Mouse (Mus musculus) neural tube, embryonic 15.5 days (tissue): ENCODE results near the gene Mss51. TPM values are rescaled to one million over a fixed set of nuclear protein-coding genes. Genes with fewer than 3 reads are reported as not detected.

Source experiments
- ATAC-seq: fragments of 200-750 bp; cut with Nextera tagmentation; 2 replicates; pipeline ENCODE4 v1.8.0; 2017; ENCODE audit warnings: mild to moderate bottlenecking, moderate TSS enrichment, moderate library complexity; ENCODE audit not compliant: low FRiP score
- H3K27ac ChIP-seq: fragments of 300-500 bp; sonication (generic); replicated peaks from 2 replicates; pipeline ENCODE4 v1.5.1; 2015; ENCODE audit warnings: mild to moderate bottlenecking, inconsistent platforms
- H3K27me3 ChIP-seq: fragments of 300-500 bp; sonication (generic); replicated peaks from 2 replicates; pipeline ENCODE4 v1.6.1; 2015; ENCODE audit warnings: inconsistent platforms
- H3K36me3 ChIP-seq: fragments of 300-500 bp; sonication (generic); 2 replicates; pipeline ENCODE4 v1.6.1; 2015; ENCODE audit warnings: inconsistent platforms
- H3K4me1 ChIP-seq: fragments of 300-500 bp; sonication (generic); 2 replicates; pipeline ENCODE4 v1.6.1; 2015; ENCODE audit warnings: inconsistent platforms
- H3K4me2 ChIP-seq: fragments of 300-500 bp; sonication (generic); 2 replicates; pipeline ENCODE4 v1.6.1; 2015; ENCODE audit warnings: inconsistent platforms, mild to moderate bottlenecking, moderate library complexity
- H3K4me3 ChIP-seq: fragments of 300-500 bp; sonication (generic); replicated peaks from 2 replicates; pipeline ENCODE4 v1.5.1; 2015; ENCODE audit warnings: mild to moderate bottlenecking, inconsistent platforms
- H3K9ac ChIP-seq: fragments of 300-500 bp; sonication (generic); replicated peaks from 2 replicates; pipeline ENCODE4 v1.6.1; 2015; ENCODE audit warnings: mild to moderate bottlenecking, inconsistent platforms
- H3K9me3 ChIP-seq: fragments of 300-500 bp; sonication (generic); replicated peaks from 2 replicates; pipeline ENCODE4 v1.6.1; 2016; ENCODE audit warnings: inconsistent platforms
- WGBS: fragments of 180-500 bp; shearing (Covaris S2); methylation state at CpG from one replicate; pipeline ENCODE4 v1.1.7; 2015; ENCODE audit warnings: mixed read lengths; 5-methylcytosine and 5-hydroxymethylcytosine counted together
- polyA plus RNA-seq: library from polyadenylated mRNA; unstranded; fragments of >200 nt; fragmentation: Nextera tagmentation; extraction: Ambion mirVana; gene quantifications from 2 replicates; pipeline ENCODE4 v1.2.1, GENCODE M21; 2015

Mss51 gene
- polyA plus RNA-seq, 1 experiment from 2014 or later: 0.40 TPM

DNA sequence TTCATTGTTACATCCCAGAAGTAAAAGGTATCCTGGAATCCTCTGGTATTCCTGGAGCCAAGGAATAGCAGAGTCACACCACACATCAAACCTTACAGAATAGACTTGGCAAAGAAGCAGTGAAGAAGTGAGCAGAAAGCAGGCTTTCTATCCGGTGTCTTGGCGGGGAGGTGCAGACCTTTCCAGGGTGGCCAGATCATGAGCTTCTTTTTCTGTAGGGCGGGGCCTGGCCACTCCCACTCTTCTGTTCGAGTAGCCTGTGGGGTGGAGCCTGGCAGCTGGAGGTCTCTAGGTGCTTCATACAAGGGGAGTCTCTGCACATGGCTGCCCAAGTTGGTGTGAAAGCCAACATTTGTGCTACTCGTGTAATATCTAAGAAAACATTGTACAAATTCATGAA, 15.5 kb downstream of the Mss51 start:
- no peak for ATAC-seq
- no peak overlapping the region for H3K4me3 ChIP-seq
- peaks cover 14% of the 10 kb centered on the region; the same call in 1 of the 2 replicates for H3K36me3 ChIP-seq
- WGBS: 17% methylated on average over 5 of the region's 5 CpGs
- H3K4me2 ChIP-seq: no peak overlapping the region
- H3K27ac ChIP-seq: no peak overlapping the region
- peaks cover 9% of the 10 kb centered on the region for H3K4me1 ChIP-seq
- no peaks in the 10 kb centered on the region for H3K9me3 ChIP-seq
- H3K9ac ChIP-seq: no peak overlapping the region
- no peaks in the 10 kb centered on the region for H3K27me3 ChIP-seq

DNA sequence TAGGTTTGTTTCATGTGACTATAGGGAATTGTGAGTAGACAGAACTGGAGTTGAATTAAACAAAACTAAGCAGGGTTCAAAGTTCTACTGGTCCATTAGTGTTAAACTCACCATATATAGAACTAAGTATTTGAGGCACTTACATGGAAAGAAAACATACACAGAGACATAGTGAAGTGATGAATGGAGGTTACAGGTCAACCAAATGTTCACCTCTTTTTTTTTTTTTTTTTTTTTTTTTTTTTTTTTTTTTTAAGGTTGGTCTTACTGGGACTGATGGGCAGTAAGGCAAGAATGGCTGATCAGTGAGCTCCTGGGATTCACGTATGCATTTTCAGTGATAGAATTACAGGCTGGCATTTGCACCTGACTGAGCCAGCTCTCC, 16.5 kb downstream of the Mss51 start:
- H3K4me3 ChIP-seq: peak overlapping the region; percentile 61
- peaks cover 9% of the 10 kb centered on the region for H3K4me1 ChIP-seq
- H3K27me3 ChIP-seq: no peaks in the 10 kb centered on the region
- H3K9me3 ChIP-seq: no peaks in the 10 kb centered on the region
- no peak for ATAC-seq
- WGBS: 48% methylated on average over 1 of the region's 1 CpGs
- H3K36me3 ChIP-seq: peaks cover 14% of the 10 kb centered on the region; the same call in 1 of the 2 replicates
- no peak overlapping the region for H3K27ac ChIP-seq
- H3K9ac ChIP-seq: peak overlapping the region; percentile 48
- peak overlapping the region; percentile 90 for H3K4me2 ChIP-seq

DNA sequence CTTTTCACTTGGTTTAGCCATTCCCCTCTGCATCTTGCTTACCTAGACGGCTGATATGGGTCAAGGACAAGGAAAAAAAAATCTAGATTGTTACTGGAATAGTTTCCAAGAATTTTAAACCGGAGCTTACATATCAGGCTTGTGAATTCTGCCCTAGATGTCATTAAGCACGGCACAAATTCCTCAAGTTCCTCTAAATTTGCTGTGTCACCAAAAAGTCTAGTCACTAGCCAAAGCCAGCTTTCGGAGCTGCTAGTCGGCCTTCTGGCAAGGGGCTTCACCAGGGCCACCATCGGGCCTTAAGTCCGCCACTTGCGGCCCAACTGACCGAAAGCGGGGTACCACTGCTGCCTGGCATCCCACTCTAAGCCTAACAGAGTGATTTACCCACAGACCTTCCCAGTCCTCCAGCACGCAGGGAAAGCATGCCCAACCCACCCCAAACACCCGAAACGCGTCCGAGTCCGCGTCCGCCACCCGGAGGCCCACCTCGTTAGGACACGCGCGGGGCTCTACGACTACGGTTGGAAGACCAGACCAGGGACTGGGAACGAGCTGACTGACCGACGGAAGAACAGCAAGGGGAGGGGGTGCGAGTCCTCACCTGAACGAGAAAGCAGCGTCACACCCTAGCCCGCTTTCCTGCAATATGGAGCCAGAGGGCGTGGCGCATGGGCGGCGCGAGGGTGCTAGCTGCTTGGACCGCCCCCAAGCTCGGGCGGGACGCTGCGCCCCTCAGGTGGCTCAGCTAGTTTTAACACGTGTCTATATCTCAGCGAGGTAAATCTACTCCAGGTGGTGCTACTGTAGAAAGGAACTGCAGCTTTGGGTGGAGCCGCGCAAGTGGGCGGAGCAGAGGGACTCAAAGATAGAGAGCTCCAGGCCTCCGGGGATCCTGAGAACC, 17.2 kb downstream of the Mss51 start, which contains the start of gene Anxa7:
Gene Anxa7 (minus strand): TSS at position 843 of the 904 bp plus-strand sequence.
- ATAC-seq: peak; percentile 84
- Histone ChIP-seq H3K27ac (no peak within 1 kb of the TSS), H3K27me3 (no peaks in the 10 kb centered on the region), H3K9me3 (no peaks in the 10 kb centered on the region), H3K4me1 (peaks cover 9% of the 10 kb centered on the region), H3K9ac (peak within 1 kb of the TSS; percentile 48), H3K4me3 (peak within 1 kb of the TSS; percentile 61), H3K36me3 (peaks cover 9% of the 10 kb centered on the region; the same call in 1 of the 2 replicates), H3K4me2 (peak within 1 kb of the TSS; percentile 90)
- 1% methylated on average over 48 of the region's 48 CpGs for WGBS

DNA sequence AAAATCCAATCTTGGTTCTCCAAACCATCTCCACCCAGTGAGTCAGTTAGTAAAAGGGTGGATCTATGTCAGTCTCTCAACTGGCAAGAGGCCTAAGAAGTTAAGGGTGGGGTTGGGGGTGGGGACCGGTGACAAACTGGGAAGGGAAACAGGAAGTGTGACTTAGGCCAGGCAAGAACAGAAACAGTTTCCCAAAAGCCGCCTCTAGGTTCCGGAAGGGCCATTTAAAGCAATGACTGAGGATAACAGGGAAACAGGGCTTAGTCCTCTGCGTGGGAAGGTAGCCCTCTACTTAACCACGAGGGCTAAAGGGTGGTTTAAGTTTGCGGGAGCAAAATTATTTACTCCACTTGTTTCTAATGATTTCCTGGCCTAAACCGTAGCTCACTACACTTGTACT, 17.9 kb downstream of the Mss51 start:
- Histone ChIP-seq H3K4me1 (peaks cover 9% of the 10 kb centered on the region), H3K4me3 (peak overlapping the region; percentile 61), H3K27ac (no peak overlapping the region), H3K4me2 (peak overlapping the region; percentile 90), H3K9me3 (no peaks in the 10 kb centered on the region), H3K9ac (peak overlapping the region; percentile 48), H3K36me3 (peaks cover 2% of the 10 kb centered on the region; the same call in 1 of the 2 replicates), H3K27me3 (no peaks in the 10 kb centered on the region)
- 0 out of 2 replicates have a peak, but pooled peaks have one; percentile 6 for ATAC-seq
- WGBS: 22% methylated on average over 7 of the region's 7 CpGs

DNA sequence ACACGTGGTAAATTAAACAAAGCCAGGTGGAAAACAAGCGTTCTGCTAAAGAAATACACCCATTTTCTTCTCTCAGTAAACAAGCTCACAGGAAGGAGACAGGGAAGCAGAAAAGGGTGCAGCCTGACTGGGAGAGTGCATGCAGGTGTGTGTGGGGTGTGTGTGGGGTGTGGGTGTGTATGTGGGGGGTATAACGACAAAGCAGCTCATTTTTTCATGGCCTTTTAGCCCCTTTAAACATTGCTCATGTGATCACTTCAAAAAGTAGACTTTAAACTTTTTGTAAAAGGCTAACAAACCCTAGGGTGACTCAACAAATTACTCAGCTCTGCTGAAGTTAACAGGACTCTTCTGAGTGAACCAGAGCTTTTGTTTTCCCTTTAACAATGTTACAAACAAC, 18.3 kb downstream of the Mss51 start:
- H3K27me3 ChIP-seq: no peaks in the 10 kb centered on the region
- peak overlapping the region; percentile 90 for H3K4me2 ChIP-seq
- peak overlapping the region; percentile 61; the same call in 1 of the 2 replicates for H3K4me3 ChIP-seq
- 54% methylated on average over 3 of the region's 3 CpGs for WGBS
- no peak overlapping the region for H3K27ac ChIP-seq
- no peak overlapping the region for H3K9ac ChIP-seq
- no peak for ATAC-seq
- no peaks in the 10 kb centered on the region for H3K36me3 ChIP-seq
- peaks cover 9% of the 10 kb centered on the region for H3K4me1 ChIP-seq
- H3K9me3 ChIP-seq: no peaks in the 10 kb centered on the region

DNA sequence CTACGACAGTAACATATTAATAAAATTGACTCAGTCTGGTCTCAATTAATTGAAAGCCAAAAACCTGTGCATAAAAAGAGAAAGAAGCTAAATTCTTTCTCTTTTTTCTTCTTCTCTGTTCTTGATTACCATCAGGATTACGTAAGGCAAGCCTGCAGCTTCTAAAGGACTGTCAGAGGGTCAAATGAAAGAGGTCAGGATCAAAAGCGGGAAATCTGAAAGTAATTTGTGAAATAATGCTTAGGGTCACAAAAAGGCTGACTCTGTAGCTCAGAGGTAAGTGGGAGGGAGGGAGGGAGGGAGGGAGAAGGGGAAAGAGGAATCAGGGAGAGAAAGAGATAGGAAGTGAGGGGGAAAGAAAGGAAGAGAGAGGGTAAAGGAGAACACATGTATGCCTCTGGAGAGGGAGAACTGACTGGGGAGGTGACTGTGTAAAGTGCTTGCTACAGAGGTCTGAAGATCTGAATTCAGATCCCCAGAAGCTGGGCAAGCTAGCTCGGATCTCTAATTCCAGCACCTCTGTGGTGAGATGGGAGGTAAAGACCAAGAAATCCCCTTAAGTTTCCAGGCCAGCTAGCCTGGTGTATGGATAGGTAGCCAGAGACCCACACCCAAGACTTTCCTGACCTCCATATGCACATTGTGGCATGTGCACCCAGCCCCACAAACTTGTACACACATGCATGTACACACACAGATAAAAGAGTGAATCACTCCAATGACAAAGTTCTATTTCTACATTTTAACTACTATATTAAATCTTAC, 19.3 kb downstream of the Mss51 start:
- H3K4me3 ChIP-seq: no peak overlapping the region
- H3K9me3 ChIP-seq: no peaks in the 10 kb centered on the region
- H3K4me2 ChIP-seq: no peak overlapping the region
- ATAC-seq: no peak
- H3K27ac ChIP-seq: no peak overlapping the region
- WGBS: 59% methylated on average over 4 of the region's 4 CpGs
- H3K9ac ChIP-seq: no peak overlapping the region
- H3K27me3 ChIP-seq: no peaks in the 10 kb centered on the region
- peaks cover 9% of the 10 kb centered on the region for H3K4me1 ChIP-seq
- H3K36me3 ChIP-seq: no peaks in the 10 kb centered on the region

DNA sequence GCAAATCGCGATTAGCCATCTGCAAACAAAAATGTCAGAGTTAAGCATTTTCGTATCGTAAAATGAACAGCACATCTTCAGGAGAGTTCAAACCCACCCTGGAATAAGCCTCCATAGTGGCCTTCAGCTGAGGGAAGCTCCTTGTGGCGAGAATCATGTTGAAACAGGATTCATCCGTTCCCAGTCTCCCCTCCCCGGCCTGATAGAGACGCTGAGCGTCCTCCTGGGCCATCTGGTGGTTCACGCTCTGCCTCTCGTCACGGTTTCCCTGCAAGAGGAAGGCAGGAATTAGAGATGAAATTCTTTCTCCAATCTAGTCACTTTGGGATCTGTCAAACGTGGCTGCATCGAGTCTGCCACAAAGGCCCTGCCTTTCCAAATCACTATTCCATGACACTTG, 36.5 kb downstream of the Mss51 start:
- H3K9me3 ChIP-seq: no peaks in the 10 kb centered on the region
- ATAC-seq: no peak
- WGBS: 82% methylated on average over 14 of the region's 14 CpGs

DNA sequence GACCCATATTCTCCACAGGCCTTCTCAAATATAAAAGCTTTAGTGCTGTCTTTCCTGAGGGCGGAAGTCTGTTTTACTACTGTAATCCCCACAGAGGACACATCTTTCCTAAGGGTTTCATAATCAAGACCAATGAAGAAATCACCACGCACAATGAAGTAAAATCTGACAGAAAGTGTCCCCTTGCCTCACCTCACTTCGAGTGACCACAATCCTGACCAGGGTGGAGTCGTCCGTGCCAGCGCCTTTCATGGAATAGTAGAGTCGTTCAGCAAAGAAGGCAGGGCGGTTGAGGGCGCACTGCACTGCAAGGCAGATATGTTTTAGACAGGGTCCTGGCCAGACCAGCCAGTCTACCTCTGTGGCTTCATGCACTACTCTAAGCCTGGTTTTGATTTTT, 38.3 kb downstream of the Mss51 start:
- H3K4me2 ChIP-seq: no peak overlapping the region
- H3K9me3 ChIP-seq: no peaks in the 10 kb centered on the region
- 93% methylated on average over 9 of the region's 9 CpGs for WGBS
- no peak overlapping the region for H3K4me3 ChIP-seq
- no peak overlapping the region for H3K27ac ChIP-seq
- H3K4me1 ChIP-seq: no peaks in the 10 kb centered on the region
- no peak for ATAC-seq
- H3K27me3 ChIP-seq: no peaks in the 10 kb centered on the region
- H3K36me3 ChIP-seq: peaks cover 38% of the 10 kb centered on the region
- no peak overlapping the region for H3K9ac ChIP-seq

More for the DNA sequence above, 36.5 kb downstream of the Mss51 start:
- H3K4me1 ChIP-seq: no peaks in the 10 kb centered on the region
- H3K36me3 ChIP-seq: peaks cover 50% of the 10 kb centered on the region
- no peak overlapping the region for H3K4me2 ChIP-seq
- no peak overlapping the region for H3K27ac ChIP-seq
- no peak overlapping the region for H3K4me3 ChIP-seq
- H3K27me3 ChIP-seq: no peaks in the 10 kb centered on the region
- no peak overlapping the region for H3K9ac ChIP-seq

DNA sequence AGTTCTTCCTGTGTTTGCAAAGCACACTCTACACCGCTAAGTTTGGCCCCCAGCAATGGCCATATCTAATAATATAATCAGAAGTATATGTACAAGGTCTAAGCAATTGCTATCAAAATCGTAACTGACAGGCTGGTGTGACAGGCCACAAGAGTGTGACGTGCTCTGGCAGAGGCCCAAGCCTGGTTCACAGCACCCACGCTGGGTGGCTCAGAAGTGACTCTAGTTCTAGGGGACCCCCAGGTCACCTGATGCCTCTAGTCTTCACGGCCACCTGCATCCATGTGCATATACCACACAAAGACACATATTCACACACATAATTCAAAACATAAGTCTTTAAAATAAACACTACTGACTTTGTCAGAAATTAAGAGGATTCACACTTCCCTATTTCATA, 43.8 kb downstream of the Mss51 start:
- 97% methylated on average over 5 of the region's 5 CpGs for WGBS
- no peak for ATAC-seq
- 0 out of 2 replicates have a peak, but pooled peaks cover 8% of the 10 kb centered on the region for H3K36me3 ChIP-seq

DNA sequence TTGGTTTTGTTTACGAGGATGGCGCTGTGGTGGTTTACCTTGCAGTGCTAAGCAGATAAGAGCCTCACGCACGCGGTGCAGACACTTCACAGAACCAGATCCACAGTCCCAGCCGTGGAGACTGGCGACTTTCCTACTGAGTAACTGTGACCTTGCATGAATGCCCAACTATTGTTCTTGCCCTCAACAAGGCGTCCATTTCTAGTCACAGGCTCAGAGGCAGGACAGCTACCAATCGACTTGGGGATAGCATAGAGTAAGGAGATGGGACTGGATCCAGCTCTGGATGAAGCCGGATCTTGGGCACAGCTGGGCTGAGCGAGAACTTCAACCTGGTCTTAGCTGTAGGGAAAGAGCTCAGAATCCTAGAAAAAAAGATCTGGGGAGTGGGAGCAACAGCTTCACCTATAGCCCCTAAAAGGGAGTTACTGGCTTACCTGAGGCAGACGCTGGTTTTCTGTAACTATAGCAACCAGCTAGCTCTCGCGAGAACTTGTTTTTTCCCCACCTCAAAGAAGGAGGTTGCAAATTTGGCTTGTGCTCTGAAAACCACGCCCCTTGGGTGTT, 44.9 kb downstream of the Mss51 start, which contains the start of gene Cfap70:
Gene Cfap70 (minus strand): TSS at position 462 of the 567 bp plus-strand sequence.
- 7% methylated on average over 15 of the region's 15 CpGs for WGBS
- H3K4me2 ChIP-seq: peak within 1 kb of the TSS; percentile 83
- H3K4me1 ChIP-seq: peaks cover 9% of the 10 kb centered on the region
- 0 out of 2 replicates have a peak within 1 kb of the TSS, but pooled peaks have one; percentile 23 for H3K27ac ChIP-seq
- ATAC-seq: peak; percentile 90
- H3K27me3 ChIP-seq: no peaks in the 10 kb centered on the region
- H3K9me3 ChIP-seq: no peaks in the 10 kb centered on the region
- H3K36me3 ChIP-seq: 0 out of 2 replicates have a peak, but pooled peaks cover 6% of the 10 kb centered on the region
- peak within 1 kb of the TSS; percentile 44 for H3K9ac ChIP-seq
- peak within 1 kb of the TSS; percentile 43 for H3K4me3 ChIP-seq

More for the DNA sequence above, 43.8 kb downstream of the Mss51 start:
- Histone ChIP-seq H3K4me3 (no peak overlapping the region), H3K4me1 (peaks cover 9% of the 10 kb centered on the region), H3K9me3 (no peaks in the 10 kb centered on the region), H3K4me2 (no peak overlapping the region), H3K9ac (no peak overlapping the region), H3K27ac (no peak overlapping the region), H3K27me3 (no peaks in the 10 kb centered on the region)

DNA sequence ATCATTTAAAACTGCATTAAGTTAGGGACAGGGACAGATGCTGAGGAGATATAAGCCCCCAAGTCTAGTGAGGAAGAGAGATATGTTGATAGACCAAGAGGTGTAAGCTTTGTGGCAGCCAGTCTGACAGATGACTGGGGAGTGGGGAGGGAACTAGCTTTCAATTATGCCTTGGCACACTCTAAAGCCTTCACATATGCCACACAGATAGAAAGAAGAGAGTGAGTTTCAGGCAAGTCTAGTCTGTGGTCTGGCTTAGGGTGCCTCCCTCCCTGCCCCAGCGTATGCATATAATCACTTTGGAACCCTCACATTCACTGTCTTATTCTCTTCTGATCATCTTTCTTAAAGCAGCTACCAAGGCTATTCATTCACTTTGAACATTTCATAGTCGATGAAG, 45.4 kb downstream of the Mss51 start:
- H3K4me3 ChIP-seq: peak overlapping the region; percentile 43
- WGBS: 19% methylated on average over 2 of the region's 2 CpGs
- no peak overlapping the region for H3K27ac ChIP-seq
- H3K36me3 ChIP-seq: 0 out of 2 replicates have a peak, but pooled peaks cover 5% of the 10 kb centered on the region
- no peaks in the 10 kb centered on the region for H3K9me3 ChIP-seq
- 0 out of 2 replicates have a peak, but pooled peaks have one; percentile 35 for ATAC-seq
- peak overlapping the region; percentile 44 for H3K9ac ChIP-seq
- peak overlapping the region; percentile 83 for H3K4me2 ChIP-seq
- no peaks in the 10 kb centered on the region for H3K27me3 ChIP-seq
- peaks cover 9% of the 10 kb centered on the region for H3K4me1 ChIP-seq
